Mouse (Mus musculus) embryo, embryonic 10.5 days (tissue): ENCODE data around the gene Prpsap1.
A peak's percentile ranks its signal among the peaks of the same experiment; 100 is the strongest.

ENCODE experiments used
- DNase-seq: peaks from one replicate; pipeline ENCODE4 v3.0.0-alpha.2; 2015; ENCODE audit warnings: low spot score

Prpsap1 gene

DNA sequence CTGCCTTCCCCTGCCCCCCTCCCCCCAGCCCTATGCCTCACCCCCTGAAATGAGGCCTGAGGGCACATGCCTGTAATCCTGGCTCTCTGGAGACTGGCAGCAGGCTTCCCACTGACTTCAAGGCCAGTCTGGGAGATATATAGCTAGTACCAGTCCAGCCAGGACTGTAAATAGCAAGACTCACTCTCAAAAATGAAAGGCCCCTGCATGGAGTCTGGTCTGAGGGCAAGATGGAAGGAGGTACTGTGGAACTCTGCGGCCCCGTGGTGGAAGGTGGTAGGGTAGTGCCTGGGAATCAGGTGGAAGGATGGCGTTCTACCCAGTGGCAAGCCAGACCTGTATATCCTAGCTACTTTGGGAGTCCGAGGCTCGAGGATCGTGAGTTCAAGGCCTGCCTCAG is 50.1 kb downstream of the Prpsap1 start:
- DNase-seq = no peak

DNA sequence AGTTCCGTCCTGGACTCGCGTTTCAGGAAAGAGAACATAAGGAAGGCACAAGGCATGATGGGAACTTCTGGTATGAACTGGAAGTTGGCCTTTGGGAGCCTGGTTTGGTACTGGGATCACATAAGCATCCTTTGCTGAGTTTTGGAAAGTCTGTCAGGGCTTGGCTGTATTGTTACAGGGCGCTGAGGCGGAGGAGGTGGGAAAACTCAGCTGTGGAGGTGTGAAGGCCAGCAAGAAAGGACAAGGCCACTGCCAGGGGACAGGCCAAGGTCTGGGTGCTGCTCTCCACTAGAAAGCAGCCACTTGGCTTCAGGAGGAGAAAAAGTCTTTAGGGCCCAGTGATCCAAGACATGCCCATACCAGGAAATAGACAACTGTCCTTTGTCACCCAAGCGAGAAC is 50.7 kb downstream of the Prpsap1 start:
- no peak for DNase-seq

DNA sequence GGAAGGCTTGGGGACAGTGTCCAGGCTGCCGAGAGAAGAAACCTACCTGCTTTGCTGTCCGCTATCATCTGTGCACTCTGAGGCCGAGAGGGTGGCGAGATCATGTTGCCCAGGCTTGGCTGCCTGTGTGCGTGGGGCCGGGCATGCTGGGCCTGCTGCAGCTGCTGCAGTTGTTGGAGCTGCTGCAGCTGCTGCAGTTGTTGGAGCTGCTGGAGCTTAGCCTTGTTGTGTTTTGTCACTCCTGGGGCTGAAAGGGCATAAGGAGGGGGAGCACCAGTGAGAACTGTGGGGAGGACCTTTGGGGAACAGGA is 51.2 kb downstream of the Prpsap1 start:
- no peak for DNase-seq

DNA sequence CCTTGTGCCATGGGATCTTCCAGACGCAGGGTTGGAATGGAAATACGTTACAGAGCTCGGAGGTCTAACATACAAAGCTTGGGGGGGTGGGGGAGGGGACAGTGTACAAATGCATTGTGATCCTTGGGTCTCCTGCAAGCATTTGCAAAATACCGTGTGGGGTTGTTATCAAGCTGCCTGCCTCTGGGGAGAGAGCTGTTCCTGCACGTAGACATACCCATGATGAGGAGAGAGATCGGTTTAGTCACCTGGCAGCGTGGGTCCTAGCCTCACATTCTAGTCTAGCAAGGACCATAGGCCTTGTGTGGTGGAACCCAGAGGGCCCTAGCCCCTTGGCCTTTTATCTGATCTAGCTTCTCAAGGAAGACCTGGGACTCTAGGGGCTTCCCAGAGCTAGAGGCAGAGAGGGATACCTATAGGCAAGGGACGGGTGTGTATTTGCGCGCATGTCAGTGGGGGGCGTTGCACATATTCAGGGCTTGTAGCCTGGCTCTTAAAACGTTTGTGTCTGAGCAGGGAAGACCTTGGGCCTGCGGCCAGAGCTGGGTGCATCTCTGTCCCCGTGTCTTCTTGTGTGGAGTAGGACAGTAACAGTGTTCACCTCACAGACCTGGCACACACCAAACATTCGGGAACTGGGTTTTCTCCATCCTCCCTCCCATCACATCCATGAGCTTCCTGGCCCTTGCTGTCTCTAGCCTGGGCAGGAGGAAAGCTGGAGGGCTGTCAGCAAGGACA is 51.7 kb downstream of the Prpsap1 start:
- no peak for DNase-seq

DNA sequence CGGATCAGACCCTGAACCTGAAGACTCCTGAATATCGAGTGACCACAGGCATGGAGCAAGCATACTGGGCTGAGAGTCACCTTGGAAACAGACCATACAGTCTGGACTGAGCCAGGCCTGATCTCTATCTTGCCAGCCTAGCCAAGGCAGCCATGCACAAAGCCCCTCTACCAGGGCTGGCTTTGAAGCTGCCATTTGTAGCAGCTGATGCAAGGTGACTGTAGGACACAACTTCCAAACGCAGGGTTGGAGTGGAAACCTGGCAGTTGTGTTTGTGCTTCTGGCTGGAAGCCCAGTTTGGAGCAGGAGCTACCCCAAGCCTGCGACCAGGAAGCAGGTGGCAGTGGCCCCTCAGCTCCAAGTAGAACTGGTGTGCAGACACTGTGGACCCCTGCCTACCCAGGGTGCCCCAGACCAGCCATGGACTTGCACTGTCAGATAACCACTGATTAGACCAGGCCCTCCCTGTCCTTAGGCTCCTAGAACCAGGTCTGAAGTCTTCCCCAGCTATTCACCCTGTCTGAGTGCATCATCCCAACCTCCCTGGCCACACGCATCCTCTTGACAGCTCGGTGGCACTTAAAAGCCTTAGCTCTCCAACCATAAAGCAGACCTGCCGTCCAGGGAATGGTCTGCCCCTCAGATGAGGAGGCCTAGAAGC is 53.5 kb downstream of the Prpsap1 start:
- DNase-seq = no peak

DNA sequence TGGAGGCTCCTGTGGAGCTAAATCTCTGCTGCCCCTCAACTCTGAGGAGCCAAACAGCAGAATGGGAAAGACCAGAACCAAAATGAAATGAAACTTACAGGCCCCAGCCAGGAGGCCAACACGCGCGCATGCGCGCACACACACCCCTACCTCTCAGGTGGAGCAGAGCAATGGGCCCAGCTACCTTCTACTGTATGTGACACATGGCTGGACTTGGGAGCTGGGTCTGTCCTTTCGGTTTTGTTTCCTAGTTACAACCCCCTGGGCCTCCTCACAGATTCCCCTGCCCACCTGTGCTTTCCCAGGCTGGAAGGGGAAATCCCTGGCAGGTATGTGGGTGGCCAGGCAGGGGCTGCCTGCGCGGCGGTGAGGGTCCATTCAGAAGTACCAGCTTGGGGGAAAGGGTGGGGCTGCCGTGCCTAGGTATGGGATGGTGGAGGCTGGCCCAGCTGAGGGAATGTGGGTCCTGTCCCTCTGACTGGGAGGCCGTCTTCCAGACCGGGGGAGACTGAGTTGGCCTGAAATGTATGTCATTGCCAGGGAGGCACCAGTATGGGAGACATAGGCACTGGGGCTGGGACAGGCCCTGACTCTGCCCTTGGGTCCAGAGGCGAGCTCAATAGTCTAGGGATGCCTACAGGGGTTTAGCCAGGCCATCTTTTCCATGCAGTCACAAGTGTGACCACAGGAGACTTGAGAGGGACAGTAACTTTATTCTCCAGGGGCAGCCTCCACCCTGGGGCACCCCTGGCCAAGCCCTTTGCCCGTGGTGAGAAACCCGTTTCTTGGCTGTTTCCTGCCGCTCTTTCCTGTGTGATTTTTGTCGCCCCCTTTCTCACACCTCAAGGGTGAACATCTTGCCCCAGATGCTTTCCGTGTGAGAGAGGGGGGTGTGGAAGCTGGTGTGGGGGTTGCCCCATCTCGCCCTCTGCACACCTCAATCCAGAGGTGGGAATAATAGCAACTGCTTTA is 54.4 kb downstream of the Prpsap1 start:
- no peak for DNase-seq

DNA sequence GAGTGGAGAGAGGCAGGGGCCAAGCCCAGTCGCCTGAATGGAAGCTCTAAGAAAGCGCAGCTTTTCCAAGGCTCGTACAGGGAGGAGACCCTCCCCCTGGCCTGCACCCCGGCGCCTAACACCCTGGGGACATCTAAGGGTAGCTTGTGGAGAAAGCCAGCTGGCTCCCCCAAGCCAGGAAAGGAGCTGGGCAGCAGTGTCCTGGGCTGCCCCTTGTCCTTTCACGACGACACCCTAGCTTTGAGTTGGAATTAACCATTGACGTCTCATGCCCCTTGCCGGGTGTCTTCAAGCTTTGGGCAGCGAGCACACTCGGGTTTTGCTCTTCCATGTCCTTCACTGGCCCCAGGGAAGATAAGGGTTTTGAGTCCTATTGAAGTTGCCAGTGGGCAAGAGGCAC is 56.5 kb downstream of the Prpsap1 start:
- no peak for DNase-seq

DNA sequence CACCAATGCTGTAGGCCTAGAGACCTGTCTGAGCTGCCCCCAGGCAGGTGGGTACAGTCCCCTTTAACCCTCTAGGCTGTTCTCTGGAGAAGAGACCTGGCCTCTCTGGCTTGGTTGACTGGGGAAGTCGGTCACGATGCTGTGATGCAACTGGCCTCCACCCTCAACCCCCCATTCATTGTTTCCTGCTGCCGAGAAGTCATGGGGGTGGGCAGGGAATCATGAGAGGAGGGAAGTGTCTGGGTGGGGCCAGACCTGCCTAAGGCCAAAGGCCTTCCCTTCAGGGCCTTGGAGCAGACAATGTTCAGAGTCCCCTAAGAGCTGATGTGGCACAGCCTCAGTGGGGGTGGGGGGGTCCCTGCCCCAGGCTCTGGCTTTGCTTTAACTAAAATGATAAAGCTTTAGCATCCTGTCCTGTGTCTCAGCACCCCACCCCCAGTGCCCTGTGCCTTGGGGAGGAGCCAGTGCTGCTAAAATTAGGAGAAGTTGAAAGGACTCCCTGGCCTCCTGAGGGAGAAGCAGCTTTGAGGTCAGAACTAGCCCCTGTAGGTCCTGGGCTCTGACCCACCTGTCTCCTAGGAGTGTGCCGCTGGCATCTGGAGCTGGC is 57.2 kb downstream of the Prpsap1 start:
- no peak for DNase-seq

DNA sequence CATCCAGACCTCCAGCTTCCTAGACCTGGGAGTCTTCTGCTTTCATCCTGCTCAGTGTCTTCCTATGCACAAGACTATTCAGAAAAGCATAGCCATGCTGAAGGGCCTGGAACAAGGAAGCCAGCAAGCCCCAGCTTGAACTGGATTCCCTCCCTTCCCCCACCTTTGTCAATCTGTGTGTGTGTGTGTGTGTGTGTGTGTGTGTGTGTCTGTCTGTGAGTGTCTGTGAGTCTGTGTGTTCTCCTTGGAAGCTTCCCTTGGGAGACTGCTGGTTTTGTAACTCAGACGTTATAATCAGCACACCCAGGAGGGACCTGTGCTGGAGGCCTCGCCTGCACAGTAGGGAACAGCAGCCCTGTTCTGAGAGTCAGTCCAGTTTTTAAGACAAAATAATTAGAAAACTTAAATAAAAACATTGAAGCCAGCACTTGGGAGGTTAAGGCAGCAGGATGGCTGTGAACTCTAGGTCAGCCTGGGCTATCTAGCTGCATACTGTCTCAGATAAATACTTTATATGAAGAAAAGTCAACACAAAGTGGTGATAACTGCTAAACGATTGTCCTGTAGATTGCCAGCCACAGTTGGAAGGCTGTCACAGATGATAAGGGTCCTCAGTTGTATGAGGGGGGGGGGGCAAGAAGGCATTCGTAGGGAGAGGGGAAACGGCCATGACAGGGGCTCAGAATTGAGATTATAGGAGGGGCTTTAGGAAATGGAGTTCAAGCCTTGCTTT is 57.8 kb downstream of the Prpsap1 start:
- DNase-seq = no peak

DNA sequence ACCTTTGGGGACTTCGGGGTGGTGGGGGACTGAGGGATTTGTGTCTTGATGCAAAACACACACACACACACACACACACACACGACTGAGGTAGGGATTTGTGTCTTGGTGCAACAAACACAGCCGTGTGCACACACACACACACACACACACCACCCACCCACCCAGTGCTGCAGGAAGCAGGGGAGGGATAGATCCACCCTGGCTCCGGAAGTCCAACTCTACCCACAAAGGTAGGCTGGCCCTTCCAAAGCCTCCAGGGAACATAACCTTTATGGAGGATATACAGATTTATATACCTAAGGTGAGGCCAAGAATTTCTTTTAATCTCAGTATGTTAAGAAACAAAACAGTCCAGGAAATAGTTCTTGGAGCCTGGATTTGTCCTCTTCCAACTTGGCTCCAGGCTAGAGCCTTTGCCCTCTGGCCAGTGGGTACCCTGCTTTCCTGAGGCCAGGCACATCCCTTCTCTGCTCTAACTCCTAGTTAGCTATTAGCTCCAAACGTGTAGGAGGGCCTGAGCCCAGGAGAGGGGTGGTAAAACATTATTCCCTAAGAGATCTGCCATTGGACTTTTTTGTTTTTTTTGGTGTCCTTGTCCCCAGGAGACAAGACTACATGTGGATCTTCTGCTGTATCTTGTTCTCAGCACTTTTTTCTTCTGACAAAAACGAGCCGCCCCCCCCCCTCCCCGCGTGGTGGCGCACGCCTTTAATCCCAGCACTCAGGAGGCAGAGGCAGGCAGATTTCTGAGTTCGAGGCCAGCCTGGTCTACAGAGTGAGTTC is 58.8 kb downstream of the Prpsap1 start:
- peak; percentile 44 for DNase-seq

DNA sequence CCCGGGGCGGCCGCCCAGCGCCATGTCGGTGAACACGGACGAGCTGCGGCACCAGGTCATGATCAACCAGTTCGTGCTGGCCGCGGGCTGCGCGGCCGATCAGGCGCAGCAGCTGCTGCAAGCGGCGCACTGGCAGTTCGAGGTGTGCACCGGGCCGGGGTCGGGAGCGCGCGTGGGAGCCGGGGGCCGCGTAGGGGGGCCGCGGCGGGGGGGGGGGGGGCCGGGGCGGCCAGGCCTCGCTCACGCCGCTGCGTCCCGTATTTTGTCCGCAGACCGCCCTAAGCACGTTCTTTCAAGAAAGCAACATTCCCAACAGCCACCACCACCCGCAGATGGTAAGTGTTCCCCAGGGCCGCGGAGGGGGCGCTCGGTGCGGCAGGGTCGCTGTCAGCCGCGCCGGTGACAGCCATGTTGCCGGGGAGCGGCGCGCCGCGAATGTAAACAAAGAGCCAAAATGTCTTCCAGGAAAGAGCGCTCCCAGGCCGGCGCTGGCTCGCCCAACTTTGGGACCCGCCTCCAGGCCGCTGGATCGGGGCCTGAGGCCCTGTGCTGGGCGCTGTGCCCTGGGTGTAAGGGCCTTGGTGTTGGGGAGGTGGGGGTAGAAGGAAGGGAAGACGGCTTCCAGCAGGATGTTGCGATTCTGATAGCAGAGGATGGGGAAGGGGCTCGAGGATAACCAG is 59.6 kb downstream of the Prpsap1 start:
- peak; percentile 74 for DNase-seq

DNA sequence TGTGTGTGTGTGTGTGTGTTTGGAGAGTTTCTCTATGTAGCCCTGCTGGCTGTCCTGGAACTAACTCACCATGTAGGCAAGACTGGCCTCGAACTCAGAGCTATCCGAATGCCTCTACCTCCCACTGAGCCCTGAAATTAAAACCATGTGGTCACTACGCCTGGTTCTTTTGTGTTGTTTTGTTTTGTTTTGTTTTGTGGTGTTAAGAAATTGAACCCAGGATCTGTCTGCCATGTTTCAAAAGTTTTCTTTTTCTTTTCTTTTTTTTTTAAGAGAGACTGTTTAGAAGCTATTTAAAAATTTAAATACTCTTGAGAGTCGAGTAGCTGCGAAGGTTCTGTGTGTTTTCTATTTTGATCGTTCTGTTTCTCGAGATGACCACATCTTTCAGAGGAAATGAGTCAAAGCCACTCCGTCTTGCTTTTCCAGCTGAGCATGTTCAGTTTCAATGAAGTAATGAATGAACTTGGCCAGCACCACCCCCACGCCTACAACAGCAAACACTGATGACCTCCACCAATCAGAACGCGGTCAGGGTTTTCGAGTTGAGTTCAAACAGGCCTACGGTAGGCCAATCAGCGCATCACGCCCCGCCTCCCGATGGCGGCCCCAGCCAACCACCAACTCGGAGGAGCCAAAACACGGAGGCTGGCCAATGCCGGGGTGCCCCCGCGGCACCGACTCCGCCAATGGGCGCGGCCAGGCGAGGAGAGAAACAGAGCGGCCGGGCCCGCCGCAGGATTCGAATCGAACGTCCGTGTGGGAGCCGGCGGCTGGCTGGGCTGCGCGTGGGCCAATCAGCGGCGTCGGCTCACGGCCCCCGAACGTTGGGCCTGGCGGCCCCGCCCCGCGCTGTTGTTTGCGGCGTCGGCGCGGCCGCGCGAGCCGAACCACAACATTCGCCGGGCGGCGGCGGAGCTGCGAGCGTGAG is 60.4 kb downstream of the Prpsap1 start, which contains the start of gene Ubald2:
TSS of gene Ubald2 (plus strand) at position 739 of the 931 bp plus-strand sequence.
- peak; percentile 99 for DNase-seq

DNA sequence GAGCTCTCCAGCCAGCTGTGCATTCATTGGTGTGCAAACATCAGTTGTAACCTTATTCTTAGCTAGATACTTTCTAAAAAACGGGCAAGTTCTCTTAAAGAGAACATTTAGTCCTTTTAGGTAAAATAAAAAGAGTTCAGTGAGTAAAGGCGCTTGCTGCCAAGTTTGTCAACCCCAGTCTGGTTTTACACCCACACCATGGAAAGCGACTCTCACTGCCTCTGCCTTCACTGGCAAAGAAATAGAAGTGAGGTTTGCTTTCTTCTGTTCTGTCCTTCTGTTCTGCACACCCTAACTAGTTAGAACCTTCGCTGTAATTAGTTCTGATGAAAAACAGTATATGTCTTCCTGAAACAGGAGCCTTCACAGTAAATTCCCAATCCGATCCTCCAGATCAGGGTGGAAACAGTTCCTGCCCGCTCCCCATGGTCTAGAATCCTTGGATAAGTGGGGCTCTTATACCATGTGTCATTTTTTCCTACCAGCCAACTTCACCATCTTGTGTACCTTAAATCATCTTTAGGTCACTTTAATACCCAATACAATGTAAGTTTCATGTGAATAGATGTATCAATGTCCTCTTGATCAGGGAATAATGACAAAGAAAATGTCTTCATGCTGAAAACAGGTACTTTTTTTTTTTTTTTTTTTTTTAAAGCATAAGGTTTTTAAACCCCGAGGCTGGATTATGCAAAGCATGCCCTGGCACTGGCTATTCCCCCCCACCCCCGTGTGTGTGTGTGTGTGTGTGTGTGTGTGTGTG is 61.2 kb downstream of the Prpsap1 start:
- no peak for DNase-seq

DNA sequence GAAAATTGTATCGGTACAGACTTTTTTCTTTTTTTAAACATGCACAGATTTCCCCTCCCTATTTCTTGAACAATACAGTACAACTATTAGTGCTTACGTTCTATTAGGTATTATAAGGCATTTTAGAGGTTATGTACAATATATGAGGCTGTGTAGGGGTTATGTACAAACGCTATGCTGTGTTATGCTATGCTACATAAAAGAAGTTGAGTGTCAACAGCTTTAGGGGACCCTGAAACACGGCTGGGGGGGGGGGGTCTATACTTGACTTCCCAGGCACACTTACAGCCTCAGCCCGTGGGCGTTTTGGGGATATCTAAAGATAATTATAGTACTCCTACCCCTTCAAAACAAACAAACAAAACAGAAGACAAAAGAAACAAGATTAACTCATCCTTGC is 61.9 kb downstream of the Prpsap1 start:
- DNase-seq = no peak

DNA sequence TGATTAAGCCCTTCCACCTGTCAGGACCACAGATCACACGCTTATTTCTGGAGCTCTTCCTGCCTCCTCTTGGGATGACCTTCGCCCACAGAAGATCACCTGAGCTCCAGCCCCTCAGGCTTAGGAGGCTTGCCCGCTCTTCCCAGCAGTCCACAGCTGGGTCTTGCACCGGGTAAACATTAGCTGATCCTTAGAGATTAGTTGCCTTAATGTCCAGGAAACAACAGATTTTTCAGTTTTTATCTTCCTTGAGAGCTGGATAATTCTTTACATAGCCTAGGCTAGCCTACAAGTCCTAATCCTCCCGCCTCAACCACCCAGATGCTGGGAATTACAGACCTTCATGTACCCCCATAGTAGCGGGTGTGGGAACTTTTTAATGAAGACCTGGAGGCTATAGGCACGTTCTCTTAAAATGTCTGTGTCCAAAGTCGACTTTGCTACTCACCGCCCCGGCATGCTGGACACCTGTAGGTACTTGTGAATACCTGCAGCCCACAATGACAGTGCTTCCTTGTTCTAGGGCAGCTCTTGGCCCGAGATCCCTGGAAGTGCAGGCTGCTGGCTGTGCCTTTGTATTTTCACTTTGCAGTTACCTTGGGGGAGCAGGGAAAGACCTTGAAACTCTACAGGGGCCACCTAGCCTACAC is 62.4 kb downstream of the Prpsap1 start:
- no peak for DNase-seq

DNA sequence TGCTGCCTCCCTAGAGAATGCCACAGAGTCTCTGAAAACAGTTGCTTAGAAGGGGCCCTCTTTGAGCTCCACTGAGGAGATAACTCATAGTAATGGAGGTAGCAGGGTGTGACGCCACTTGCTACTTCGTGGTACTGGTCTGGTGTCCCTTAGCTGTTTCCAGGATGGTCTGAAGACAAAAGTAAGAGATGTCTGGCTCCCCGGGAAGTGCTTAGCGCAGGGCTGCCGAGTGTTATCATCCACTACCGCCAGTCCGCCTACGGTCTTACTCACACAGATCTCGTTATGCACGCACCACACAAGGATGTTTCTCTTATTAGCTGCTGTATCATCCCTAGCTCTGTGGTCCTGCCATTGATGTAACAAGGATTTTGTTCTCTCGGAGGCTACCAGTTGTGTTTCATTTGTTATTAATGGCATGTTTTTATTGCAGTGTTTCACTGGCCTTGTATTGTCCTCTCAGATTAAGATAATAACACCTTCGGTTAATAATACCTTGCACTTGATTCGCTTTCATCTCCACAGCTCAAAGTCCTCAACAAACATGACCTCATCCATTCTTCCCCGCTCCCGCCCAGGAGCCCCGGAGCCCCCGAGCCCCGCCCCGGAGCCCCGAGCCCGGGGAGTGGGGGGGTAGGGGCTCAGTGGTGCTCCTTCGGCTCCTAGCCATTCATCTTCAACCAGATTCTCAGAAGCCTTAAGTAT is 63.1 kb downstream of the Prpsap1 start:
- DNase-seq = no peak
